Mouse (Mus musculus) testis, adult 2 months (tissue): Measurements from ENCODE around the gene Rnaseh2b. TPM values are rescaled to one million over a fixed set of nuclear protein-coding genes. Genes with fewer than 3 reads are reported as not detected.

Experiments used
- H3K27ac ChIP-seq: fragments of 200-500 bp; 2 replicates; pipeline ENCODE4 v1.5.1; 2012; ENCODE audit warnings: low read depth, low read length; ENCODE audit not compliant: control insufficient read depth, insufficient read depth
- H3K27me3 ChIP-seq: fragments of 200-500 bp; 2 replicates; pipeline ENCODE4 v1.6.1; 2012; ENCODE audit warnings: mild to moderate bottlenecking, low read length, moderate library complexity; ENCODE audit not compliant: control insufficient read depth, insufficient read depth
- H3K36me3 ChIP-seq: fragments of 200-500 bp; 2 replicates; pipeline ENCODE4 v1.6.1; 2012; ENCODE audit warnings: mild to moderate bottlenecking, low read length; ENCODE audit not compliant: control insufficient read depth, insufficient read depth
- H3K4me1 ChIP-seq: fragments of 200-500 bp; 2 replicates; pipeline ENCODE4 v1.6.1; 2012; ENCODE audit warnings: low read length; ENCODE audit not compliant: control insufficient read depth, insufficient read depth
- H3K4me3 ChIP-seq: fragments of 200-500 bp; 2 replicates; pipeline ENCODE4 v1.5.1; 2012; ENCODE audit warnings: low read depth, mild to moderate bottlenecking, low read length, moderate library complexity, mixed read lengths; ENCODE audit not compliant: control insufficient read depth
- CTCF ChIP-seq: fragments of 200-500 bp; IDR thresholded peaks from 2 replicates; pipeline ENCODE4 v1.5.1; 2012; ENCODE audit warnings: low read depth, mild to moderate bottlenecking, inconsistent platforms, low read length, moderate library complexity; ENCODE audit not compliant: control insufficient read depth, insufficient read depth, insufficient replicate concordance
- POLR2A ChIP-seq: fragments of 200-500 bp; IDR thresholded peaks from 2 replicates; pipeline ENCODE4 v1.6.1; 2012; ENCODE audit warnings: low read depth, mild to moderate bottlenecking, inconsistent platforms, low read length, moderate library complexity; ENCODE audit not compliant: control insufficient read depth
- polyA plus RNA-seq: library from polyadenylated mRNA; depleted of rRNA; stranded (reverse); fragments of >200 nt; gene quantifications from 2 replicates; pipeline ENCODE4 v1.2.3, GENCODE M21; 2012

Gene Rnaseh2b
- polyA plus RNA-seq, 1 experiment: 1.4 TPM

DNA sequence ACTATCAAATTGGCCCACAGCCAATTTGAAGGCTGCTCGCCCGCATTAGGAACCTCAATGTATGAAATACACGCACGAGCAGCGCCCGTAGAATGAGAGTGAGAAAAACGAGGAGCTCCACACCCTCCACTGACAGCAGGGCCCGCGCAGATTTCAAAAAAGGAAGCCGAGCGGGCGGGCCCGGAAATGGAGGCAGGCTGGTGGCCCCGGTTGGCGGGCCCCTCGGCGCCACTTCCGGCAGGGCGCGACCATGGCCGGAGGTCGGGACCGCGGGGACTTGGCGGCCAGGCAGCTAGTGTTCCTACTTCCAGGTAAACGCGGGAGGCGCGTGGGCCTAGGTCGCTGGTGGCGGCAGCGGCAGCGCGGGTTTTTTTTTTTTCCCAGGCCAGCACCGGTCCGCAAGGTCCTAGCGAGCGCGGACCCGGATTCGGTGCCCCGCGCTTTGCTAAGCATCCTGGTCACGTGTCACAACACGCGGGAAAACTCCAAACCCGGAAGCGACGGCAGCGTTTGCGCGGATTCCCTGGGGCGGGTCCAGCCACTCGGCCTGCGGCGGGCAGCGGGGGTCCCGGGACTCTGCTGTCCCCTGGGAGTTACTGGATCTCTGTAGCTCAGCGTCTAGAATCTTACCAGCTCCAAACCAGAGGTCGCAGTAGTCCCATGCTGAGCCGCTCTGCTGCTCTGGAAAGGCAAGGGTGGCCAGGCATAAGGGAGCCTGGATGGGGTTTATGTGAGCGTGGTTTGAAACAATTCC lies 39.7 kb downstream of the Rnaseh2b start:
- Histone ChIP-seq H3K36me3 (no peaks in the 10 kb centered on the region), H3K4me3 (peak overlapping the region; percentile 87), H3K27me3 (no peaks in the 10 kb centered on the region), H3K27ac (peak overlapping the region; percentile 62), H3K4me1 (peaks cover 4% of the 10 kb centered on the region)
- TF ChIP-seq POLR2A (peak; percentile 61), CTCF (no peak)

DNA sequence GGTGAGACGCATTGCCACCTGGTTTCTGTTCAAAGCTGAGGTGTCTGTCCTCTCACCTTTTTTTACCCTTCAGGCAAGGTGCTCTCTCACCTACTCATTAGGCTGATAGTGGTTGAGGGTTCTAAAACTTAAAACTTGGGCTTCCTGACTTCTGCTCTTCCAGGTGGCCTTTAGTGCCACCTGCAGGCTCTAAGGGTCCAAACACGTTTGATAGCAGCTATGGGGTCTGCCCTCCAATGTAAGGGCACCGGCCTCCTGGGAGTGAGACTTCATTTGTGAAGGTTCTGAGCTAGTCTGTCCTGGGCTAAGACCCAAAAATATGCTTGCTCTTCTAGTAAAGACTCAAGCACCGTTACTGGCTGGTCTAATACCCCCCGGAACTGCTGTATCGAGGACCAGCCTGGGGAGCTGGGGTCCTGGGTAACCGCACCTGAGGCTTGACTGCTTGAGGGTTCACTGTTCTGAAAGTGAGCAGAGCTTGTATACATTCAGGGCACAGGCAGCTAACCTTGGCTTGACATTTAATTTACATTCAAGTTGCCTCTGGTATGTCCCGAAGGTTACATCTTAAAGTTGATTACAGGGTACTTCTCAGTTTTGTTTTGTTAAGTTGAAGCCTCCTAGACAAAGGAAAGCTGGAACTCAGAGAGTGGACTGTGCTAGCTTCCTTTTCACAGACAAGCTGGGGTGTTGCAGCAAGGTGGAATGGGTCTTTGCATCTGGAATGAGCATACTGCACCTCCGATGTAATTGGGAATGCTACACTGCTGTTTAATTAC lies 41.7 kb downstream of the Rnaseh2b start:
- TF ChIP-seq POLR2A (no peak), CTCF (no peak)
- Histone ChIP-seq H3K27ac (no peak overlapping the region), H3K36me3 (no peaks in the 10 kb centered on the region), H3K27me3 (no peaks in the 10 kb centered on the region), H3K4me3 (no peak overlapping the region), H3K4me1 (peaks cover 4% of the 10 kb centered on the region)

DNA sequence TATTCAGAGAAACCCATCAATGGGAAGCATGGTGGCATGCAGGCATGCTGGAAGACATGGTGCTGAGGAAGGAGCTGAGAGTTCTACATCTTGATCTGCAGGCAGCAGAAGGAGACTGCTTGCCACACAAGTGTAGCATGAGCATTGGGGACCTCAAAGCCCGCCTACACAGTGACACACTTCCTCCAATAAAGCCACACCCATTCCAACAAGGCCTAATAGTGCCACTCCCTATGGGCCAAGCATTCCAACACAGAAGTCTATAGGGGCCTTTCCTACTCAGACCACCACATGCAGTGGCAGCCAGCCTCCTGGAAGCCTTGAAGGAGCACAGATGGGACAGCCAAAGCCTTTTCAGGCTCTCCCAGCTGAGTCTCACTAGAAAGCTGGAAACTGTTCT lies 46.8 kb downstream of the Rnaseh2b start:
- no peaks in the 10 kb centered on the region for H3K36me3 ChIP-seq

DNA sequence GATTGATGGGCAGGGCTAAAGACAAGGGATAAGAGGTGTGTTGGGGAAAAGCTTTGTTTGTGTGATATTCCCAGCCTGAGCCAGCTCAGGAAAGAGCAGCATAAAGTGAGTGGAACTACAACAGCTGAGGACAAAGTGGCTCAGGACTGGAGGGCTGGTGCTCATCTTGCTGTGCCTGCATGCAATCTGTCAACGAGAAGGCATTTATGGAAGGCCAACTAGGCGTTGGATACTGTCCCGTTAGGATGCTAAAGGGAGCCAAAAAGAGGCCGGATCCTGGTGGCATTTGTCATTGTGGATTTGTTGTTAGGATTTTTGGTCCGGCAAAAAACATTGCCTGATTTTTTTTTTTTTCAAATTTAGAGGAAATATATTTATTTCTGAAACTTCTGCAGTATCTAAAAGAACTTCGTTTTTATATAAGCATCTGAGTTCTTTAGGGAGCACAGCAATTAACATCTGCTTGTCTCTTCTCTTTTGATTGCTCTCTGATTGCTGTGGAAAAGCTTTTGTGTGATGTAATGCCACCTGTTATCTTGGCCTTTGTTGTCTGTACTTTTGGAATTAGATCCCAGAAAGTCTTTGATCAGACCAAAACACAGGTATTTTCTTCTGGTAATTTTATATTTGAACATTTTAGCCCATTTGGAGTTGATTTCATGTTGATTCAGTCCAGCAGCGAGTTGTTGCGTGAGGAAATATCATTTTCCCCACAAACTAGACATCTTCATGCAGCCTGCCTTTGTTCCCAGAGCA lies 49.7 kb downstream of the Rnaseh2b start:
- Histone ChIP-seq H3K4me1 (no peaks in the 10 kb centered on the region), H3K27ac (no peak overlapping the region)

More for the DNA sequence above, 46.8 kb downstream of the Rnaseh2b start:
- Histone ChIP-seq H3K4me1 (no peaks in the 10 kb centered on the region), H3K27me3 (no peaks in the 10 kb centered on the region), H3K4me3 (no peak overlapping the region), H3K27ac (no peak overlapping the region)
- TF ChIP-seq POLR2A (no peak), CTCF (no peak)

DNA sequence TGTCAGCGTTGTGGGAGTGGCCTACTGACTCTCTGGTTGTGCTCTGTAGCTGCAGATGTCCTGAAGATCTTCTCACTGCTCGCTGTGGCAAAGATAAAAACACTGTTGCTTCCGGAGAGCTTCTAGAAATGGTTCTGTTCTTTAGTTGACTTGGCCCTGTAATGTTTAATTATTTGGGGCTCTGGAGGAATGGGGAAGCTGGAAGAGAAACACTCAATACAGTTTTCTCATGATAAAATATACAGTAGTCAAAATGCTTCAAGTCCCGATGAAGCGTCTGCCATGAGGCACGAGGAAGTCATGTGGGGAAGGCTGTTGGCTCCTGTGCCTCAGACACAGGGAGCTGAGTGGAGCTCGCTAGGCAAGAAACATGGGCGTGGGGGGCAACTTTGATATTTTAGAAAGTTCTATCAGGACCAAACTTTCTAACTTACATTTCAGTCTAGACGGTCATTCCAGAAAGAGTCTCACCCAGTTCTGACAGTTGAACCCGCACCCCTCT lies 50.3 kb downstream of the Rnaseh2b start:
- TF ChIP-seq POLR2A (no peak), CTCF (no peak)
- Histone ChIP-seq H3K4me3 (no peak overlapping the region), H3K4me1 (no peaks in the 10 kb centered on the region), H3K36me3 (no peaks in the 10 kb centered on the region), H3K27ac (no peak overlapping the region), H3K27me3 (no peaks in the 10 kb centered on the region)

More for the DNA sequence above, 49.7 kb downstream of the Rnaseh2b start:
- H3K4me3 ChIP-seq: no peak overlapping the region
- no peak for TF ChIP-seq CTCF
- TF ChIP-seq POLR2A: no peak
- no peaks in the 10 kb centered on the region for H3K36me3 ChIP-seq
- no peaks in the 10 kb centered on the region for H3K27me3 ChIP-seq

DNA sequence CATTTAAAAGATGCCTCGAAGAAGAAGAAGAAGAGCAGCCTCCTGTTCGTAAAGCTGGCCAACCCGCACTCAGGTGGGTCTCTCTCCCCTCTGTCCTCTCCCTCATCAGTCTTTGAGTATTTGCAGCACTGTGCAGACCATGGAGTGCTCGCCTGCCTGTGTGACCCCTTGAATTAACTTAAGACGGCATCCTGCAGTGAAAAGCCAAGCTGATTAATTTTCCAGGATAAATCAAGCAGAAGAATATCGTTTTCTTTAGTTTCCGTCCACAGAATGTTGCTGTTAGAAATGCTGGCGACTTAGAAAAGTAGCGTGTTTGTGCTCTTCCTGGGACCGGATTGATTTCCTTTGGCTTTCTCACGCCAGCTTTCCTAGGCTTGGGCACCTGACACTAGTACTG lies 54.2 kb downstream of the Rnaseh2b start:
- no peaks in the 10 kb centered on the region for H3K36me3 ChIP-seq
- H3K27ac ChIP-seq: no peak overlapping the region
- TF ChIP-seq CTCF: no peak
- TF ChIP-seq POLR2A: no peak
- H3K27me3 ChIP-seq: no peaks in the 10 kb centered on the region
- H3K4me3 ChIP-seq: no peak overlapping the region
- no peaks in the 10 kb centered on the region for H3K4me1 ChIP-seq

DNA sequence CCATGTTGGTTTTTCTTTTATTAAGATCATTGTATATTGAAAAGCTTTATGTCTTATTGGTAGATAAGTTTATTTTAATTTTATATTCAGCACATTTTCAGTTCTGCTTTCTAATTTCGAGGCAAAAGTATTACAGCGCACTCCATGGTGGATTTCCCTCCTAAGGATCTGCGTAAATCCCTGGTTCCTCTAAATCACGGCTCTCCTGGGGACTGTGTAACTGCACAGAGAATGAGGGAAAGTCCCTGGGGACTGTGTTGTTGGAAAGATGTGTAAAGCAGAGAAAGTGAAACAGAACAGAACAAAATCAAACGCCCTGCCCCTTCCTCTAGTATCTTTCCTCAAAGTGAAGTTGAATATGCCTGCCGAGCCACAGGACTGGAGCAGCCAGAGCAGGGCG lies 54.7 kb downstream of the Rnaseh2b start:
- Histone ChIP-seq H3K27ac (no peak overlapping the region), H3K36me3 (no peaks in the 10 kb centered on the region), H3K27me3 (no peaks in the 10 kb centered on the region), H3K4me1 (no peaks in the 10 kb centered on the region), H3K4me3 (no peak overlapping the region)
- TF ChIP-seq CTCF: no peak
- no peak for TF ChIP-seq POLR2A
